Mouse (Mus musculus) cerebellum, adult 2 months (tissue): Measurements from ENCODE around the gene Cacna1d.

ENCODE experiments used
- CTCF ChIP-seq: fragments of 200-500 bp; IDR thresholded peaks from 2 replicates; pipeline ENCODE4 v1.5.1; 2011; ENCODE audit warnings: low read depth, mild to moderate bottlenecking, control low read depth, low read length, moderate library complexity, borderline replicate concordance; ENCODE audit not compliant: insufficient read depth
- POLR2A ChIP-seq: fragments of 200-500 bp; IDR thresholded peaks from 2 replicates; pipeline ENCODE4 v1.6.1; 2011; ENCODE audit warnings: low read length, control low read depth, borderline replicate concordance; ENCODE audit not compliant: insufficient read depth

DNA sequence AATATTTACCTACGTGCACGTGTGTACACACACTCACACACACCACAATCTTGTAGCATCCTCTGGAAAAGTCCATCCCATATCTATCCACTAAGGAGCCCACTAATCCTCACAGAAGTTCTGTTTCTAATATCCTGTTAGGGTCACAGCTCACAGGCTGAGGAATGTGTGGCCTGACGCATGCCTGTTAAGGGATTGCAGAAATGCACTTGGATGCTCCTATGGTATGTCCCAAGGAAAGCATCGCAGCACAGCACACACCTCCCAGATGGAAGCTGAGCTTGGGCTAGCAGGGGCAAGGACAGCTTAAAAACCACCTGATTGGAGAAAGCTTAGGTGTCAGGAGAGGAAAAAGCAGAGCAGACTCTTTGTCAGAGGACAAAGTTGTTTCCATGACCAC is 271.4 kb downstream of the Cacna1d start:
- no peak for TF ChIP-seq POLR2A
- no peak for TF ChIP-seq CTCF
